Mouse (Mus musculus): Measurements from ENCODE around the gene Mslnl.

DNA sequence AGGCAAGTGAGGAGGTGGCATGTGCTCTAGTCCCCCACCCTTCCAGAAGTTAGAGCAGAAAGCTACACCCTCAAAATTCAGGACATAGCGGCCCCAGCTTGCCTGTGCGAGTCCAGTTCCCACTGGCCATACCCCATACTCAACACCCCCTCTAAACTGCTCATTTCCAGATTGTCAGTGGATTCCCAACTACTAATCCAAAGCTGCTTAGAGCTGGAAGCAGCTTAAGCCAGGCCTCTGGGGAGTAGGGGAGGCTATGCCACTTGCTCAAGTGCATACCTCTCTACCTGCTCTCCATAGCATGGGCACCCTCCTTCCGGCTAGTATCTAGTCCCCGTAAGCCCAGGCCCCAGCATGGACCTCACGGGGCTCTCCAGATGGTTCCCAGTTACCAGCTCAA lies 14.4 kb upstream of the Mslnl start:
- TF ChIP-seq ZC3H11A (IDR thresholded peaks at IDR 0.05; ENCODE audit: borderline replicate concordance, low read depth, low read length) (no peak), HCFC1 (IDR thresholded peaks at IDR 0.05; ENCODE audit: borderline replicate concordance, insufficient read depth, low read length) (no peak), CHD2 (IDR thresholded peaks at IDR 0.05; ENCODE audit: low read depth, low read length) (no peak), ZNF384 (IDR thresholded peaks at IDR 0.05; ENCODE audit: low read depth, low read length) (no peak), MAFK (IDR thresholded peaks at IDR 0.05; ENCODE audit: insufficient read depth, low read depth, low read length) (no peak)
